Mouse (Mus musculus) hindbrain, embryonic 15.5 days (tissue): ENCODE data around the gene Serpine2. TPM values are rescaled to one million over a fixed set of nuclear protein-coding genes. Genes with fewer than 3 reads are reported as not detected.

Experiments used
- ATAC-seq: fragments of 200-750 bp; cut with Nextera tagmentation; 2 replicates; pipeline ENCODE4 v1.8.0; 2017; ENCODE audit warnings: low read depth, moderate number of reproducible peaks, moderate TSS enrichment; ENCODE audit not compliant: low FRiP score
- H3K27ac ChIP-seq: fragments of 300-500 bp; sonication (generic); replicated peaks from 2 replicates; pipeline ENCODE4 v1.5.1; 2015; ENCODE audit warnings: mild to moderate bottlenecking, inconsistent platforms
- H3K27me3 ChIP-seq: fragments of 300-500 bp; sonication (generic); 2 replicates; pipeline ENCODE4 v1.6.1; 2015; ENCODE audit warnings: control low read depth, inconsistent platforms
- H3K36me3 ChIP-seq: fragments of 300-500 bp; sonication (generic); 2 replicates; pipeline ENCODE4 v1.6.1; 2015; ENCODE audit warnings: control low read depth, inconsistent platforms
- H3K4me1 ChIP-seq: fragments of 300-500 bp; sonication (generic); replicated peaks from 2 replicates; pipeline ENCODE4 v1.6.1; 2015; ENCODE audit warnings: control low read depth, inconsistent platforms
- H3K4me2 ChIP-seq: fragments of 300-500 bp; sonication (generic); 2 replicates; pipeline ENCODE4 v1.6.1; 2015; ENCODE audit warnings: moderate library complexity, mild to moderate bottlenecking, inconsistent platforms
- H3K4me3 ChIP-seq: fragments of 300-500 bp; sonication (generic); 2 replicates; pipeline ENCODE4 v1.5.1; 2015; ENCODE audit warnings: mild to moderate bottlenecking, inconsistent platforms
- H3K9ac ChIP-seq: fragments of 300-500 bp; sonication (generic); 2 replicates; pipeline ENCODE4 v1.6.1; 2015; ENCODE audit warnings: inconsistent platforms
- H3K9me3 ChIP-seq: fragments of 300-500 bp; sonication (generic); 2 replicates; pipeline ENCODE4 v1.6.1; 2016; ENCODE audit warnings: control low read depth, inconsistent platforms
- WGBS: fragments of 180-500 bp; shearing (Covaris S2); methylation state at CpG from one replicate; pipeline ENCODE4 v1.1.7; 2015; 5-methylcytosine and 5-hydroxymethylcytosine counted together
- polyA plus RNA-seq: library from polyadenylated mRNA; unstranded; fragments of >200 nt; fragmentation: Nextera tagmentation; extraction: Ambion mirVana; gene quantifications from 2 replicates; pipeline ENCODE4 v1.2.1, GENCODE M21; 2015

Gene Serpine2
- polyA plus RNA-seq, 1 experiment from 2014 or later: 313 TPM

DNA sequence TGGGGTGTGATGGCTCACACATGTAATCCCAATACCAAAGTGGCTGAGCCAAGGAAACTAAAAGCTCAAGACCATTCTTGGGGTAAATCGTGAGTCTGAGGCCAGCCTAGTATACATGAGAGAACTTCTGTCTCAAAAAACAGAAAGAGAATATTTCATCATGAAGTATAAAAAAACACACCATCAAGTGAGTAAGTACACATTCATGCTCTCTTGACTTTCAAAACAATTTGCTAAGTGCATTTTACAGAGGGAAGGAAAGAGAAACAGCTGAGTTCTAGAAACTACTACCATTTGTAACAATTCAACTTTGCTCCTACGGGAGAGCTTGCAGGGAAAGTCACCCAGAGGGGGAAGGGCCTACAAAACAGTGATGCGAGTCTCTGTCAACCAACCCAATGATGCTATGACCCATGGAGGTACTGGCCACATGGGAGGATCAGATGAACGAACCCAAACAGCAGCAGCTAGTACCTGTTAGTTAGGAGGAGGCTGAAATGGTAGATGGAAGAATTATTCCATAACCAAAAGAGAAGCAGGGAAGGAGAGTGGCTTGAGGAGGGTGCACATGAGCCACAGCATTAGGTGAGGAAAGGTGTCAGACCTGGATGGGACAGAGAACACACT is 108.2 kb downstream of the Serpine2 start:
- WGBS: 91% methylated on average over 4 of the region's 4 CpGs
- Histone ChIP-seq H3K9me3 (no peaks in the 10 kb centered on the region), H3K4me1 (0 out of 2 replicates have a peak, but pooled peaks cover 8% of the 10 kb centered on the region), H3K4me3 (no peak overlapping the region), H3K27me3 (no peaks in the 10 kb centered on the region), H3K27ac (no peak overlapping the region), H3K4me2 (no peak overlapping the region), H3K9ac (no peak overlapping the region), H3K36me3 (no peaks in the 10 kb centered on the region)
- ATAC-seq: no peak

DNA sequence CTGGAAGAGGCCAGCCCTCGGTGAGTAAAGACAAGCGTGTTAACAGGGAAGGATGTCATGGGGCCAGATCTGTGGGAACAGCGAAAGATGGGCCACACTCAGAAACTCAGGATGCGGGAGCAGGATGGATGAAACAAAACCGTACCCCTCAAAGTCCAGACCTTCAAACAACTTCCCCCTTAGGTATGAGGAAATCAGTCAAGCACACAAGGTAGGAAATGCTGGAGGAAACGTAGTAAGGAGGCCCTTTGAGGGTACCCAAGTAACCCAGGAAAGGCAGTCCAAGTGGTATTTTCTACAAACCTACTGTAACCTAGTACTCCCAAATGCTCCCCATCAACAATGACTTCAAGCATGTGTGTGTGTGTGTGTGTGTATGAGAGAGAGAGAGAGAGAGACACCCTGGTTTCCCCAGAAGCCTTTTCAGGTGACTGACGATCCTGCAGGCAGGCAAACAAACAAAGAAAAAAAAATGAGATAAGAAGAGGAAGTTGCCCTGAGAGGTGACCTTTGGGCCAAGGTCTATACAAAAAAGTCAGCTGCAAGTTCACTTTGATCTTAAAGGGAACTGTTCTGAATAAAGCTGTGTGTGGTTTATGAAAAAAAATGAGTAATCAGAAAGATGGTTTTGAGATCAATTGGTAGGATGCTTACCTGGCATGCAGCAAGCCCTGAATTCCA is 108.8 kb downstream of the Serpine2 start:
- ATAC-seq: no peak
- WGBS: 86% methylated on average over 7 of the region's 7 CpGs
- H3K4me2 ChIP-seq: no peak overlapping the region
- no peak overlapping the region for H3K9ac ChIP-seq
- no peak overlapping the region for H3K4me3 ChIP-seq
- H3K4me1 ChIP-seq: 0 out of 2 replicates have a peak, but pooled peaks cover 6% of the 10 kb centered on the region
- H3K36me3 ChIP-seq: no peaks in the 10 kb centered on the region
- H3K27me3 ChIP-seq: no peaks in the 10 kb centered on the region
- H3K9me3 ChIP-seq: no peaks in the 10 kb centered on the region
- H3K27ac ChIP-seq: no peak overlapping the region

GRCm38 (mm10) chr1:79751186-79751585 is 109.8 kb downstream of the Serpine2 start:
- Histone ChIP-seq H3K9ac (no peak overlapping the region), H3K4me1 (no peaks in the 10 kb centered on the region), H3K9me3 (no peaks in the 10 kb centered on the region), H3K4me2 (no peak overlapping the region), H3K36me3 (no peaks in the 10 kb centered on the region), H3K27me3 (no peaks in the 10 kb centered on the region), H3K4me3 (no peak overlapping the region), H3K27ac (no peak overlapping the region)
- no peak for ATAC-seq
- 87% methylated on average over 5 of the region's 5 CpGs for WGBS

- H3K36me3 ChIP-seq: peaks cover 3% of the 10 kb centered on the region; the same call in 1 of the 2 replicates
- H3K27ac ChIP-seq: no peak overlapping the region
- H3K4me1 ChIP-seq: no peaks in the 10 kb centered on the region
- H3K4me3 ChIP-seq: no peak overlapping the region
- H3K27me3 ChIP-seq: no peaks in the 10 kb centered on the region
- no peak for ATAC-seq
- H3K4me2 ChIP-seq: no peak overlapping the region
- no peak overlapping the region for H3K9ac ChIP-seq
- H3K9me3 ChIP-seq: no peaks in the 10 kb centered on the region
- WGBS: 93% methylated on average over 4 of the region's 4 CpGs
Measured at GRCm38 (mm10) chr1:79746056-79746455, 114.9 kb downstream of the Serpine2 start.

Other genes starting within 250 kb of the Serpine2 start
- 0.09 and 0.12 TPM in 2 replicates for gene Ap1s3, start 189.2 kb downstream of the Serpine2 start, polyA plus RNA-seq
- 36.3 and 40.9 TPM in 2 replicates for gene Mrpl44, start 85.2 kb downstream of the Serpine2 start, polyA plus RNA-seq
- 110 and 115 TPM in 2 replicates for gene Wdfy1, start 85.0 kb downstream of the Serpine2 start, polyA plus RNA-seq